Mouse (Mus musculus) ES-Bruce4 (cell line): ENCODE measurements around the gene Sipa1l1. TPM values are rescaled to one million over a fixed set of nuclear protein-coding genes. Genes with fewer than 3 reads are reported as not detected.

Experiments
- H3K27ac ChIP-seq: 2 replicates; pipeline ENCODE4 v1.5.1; 2012; ENCODE audit warnings: low read length, inconsistent platforms; ENCODE audit not compliant: insufficient read depth
- H3K27me3 ChIP-seq: 2 replicates; pipeline ENCODE4 v1.6.1; 2012; ENCODE audit warnings: mild to moderate bottlenecking, low read length, inconsistent platforms; ENCODE audit not compliant: control insufficient read depth, poor library complexity, insufficient read depth, severe bottlenecking
- H3K36me3 ChIP-seq: 2 replicates; pipeline ENCODE4 v1.6.1; 2012; ENCODE audit warnings: inconsistent platforms, mild to moderate bottlenecking, low read length, moderate library complexity; ENCODE audit not compliant: control insufficient read depth, poor library complexity, insufficient read depth, severe bottlenecking
- H3K4me1 ChIP-seq: one replicate; pipeline ENCODE4 v1.8.1; 2011; ENCODE audit warnings: low read length; ENCODE audit not compliant: control insufficient read depth, insufficient read depth
- H3K4me3 ChIP-seq: 2 replicates; pipeline ENCODE4 v1.5.1; 2011; ENCODE audit warnings: low read depth, mild to moderate bottlenecking, low read length
- H3K9ac ChIP-seq: 2 replicates; pipeline ENCODE4 v1.6.1; 2012; ENCODE audit warnings: low read depth, mild to moderate bottlenecking, inconsistent platforms; ENCODE audit not compliant: poor library complexity, severe bottlenecking
- H3K9me3 ChIP-seq: replicated peaks from 2 replicates; pipeline ENCODE4 v1.6.1; 2012; ENCODE audit warnings: mild to moderate bottlenecking, low read length, inconsistent platforms; ENCODE audit not compliant: control insufficient read depth, poor library complexity, insufficient read depth, severe bottlenecking
- CTCF ChIP-seq: IDR thresholded peaks from one replicate; pipeline ENCODE4 v1.8.1; 2011; ENCODE audit warnings: low read depth, low read length
- EP300 ChIP-seq: IDR thresholded peaks from 2 replicates; pipeline ENCODE4 v1.6.1; 2011; ENCODE audit warnings: low read depth, low read length; ENCODE audit not compliant: insufficient read depth
- POLR2A ChIP-seq: IDR thresholded peaks from one replicate; pipeline ENCODE4 v1.8.1; 2011; ENCODE audit warnings: low read length; ENCODE audit not compliant: insufficient read depth
- polyA plus RNA-seq: library from polyadenylated mRNA; stranded (reverse); fragments of >200 nt; gene quantifications from 2 replicates; pipeline ENCODE4 v1.2.4, GENCODE M21; 2011; ENCODE audit warnings: low read depth; ENCODE audit not compliant: missing spikeins, insufficient read depth, insufficient read length

The Sipa1l1 gene
- polyA plus RNA-seq, 1 experiment = 44.9 TPM

- Histone ChIP-seq H3K4me3 (no peak overlapping the region), H3K27me3 (no peaks in the 10 kb centered on the region), H3K9ac (no peak overlapping the region), H3K9me3 (no peaks in the 10 kb centered on the region), H3K36me3 (no peaks in the 10 kb centered on the region), H3K4me1 (no peaks in the 10 kb centered on the region), H3K27ac (no peak overlapping the region)
- TF ChIP-seq EP300 (no peak), CTCF (no peak), POLR2A (no peak)
These were observed 326.8 kb downstream of the Sipa1l1 start for GRCm38 (mm10) chr12:82495936-82496335.

GRCm38 (mm10) chr12:82497866-82498631 is 328.9 kb downstream of the Sipa1l1 start:
- Histone ChIP-seq H3K27ac (no peak overlapping the region), H3K27me3 (no peaks in the 10 kb centered on the region), H3K9ac (no peak overlapping the region), H3K9me3 (no peaks in the 10 kb centered on the region), H3K36me3 (no peaks in the 10 kb centered on the region), H3K4me3 (no peak overlapping the region), H3K4me1 (no peaks in the 10 kb centered on the region)
- TF ChIP-seq POLR2A (no peak), CTCF (peak; percentile 46), EP300 (no peak)

- Histone ChIP-seq H3K27ac (no peak overlapping the region), H3K9me3 (no peaks in the 10 kb centered on the region), H3K9ac (no peak overlapping the region), H3K36me3 (no peaks in the 10 kb centered on the region), H3K4me3 (no peak overlapping the region), H3K4me1 (no peaks in the 10 kb centered on the region), H3K27me3 (no peaks in the 10 kb centered on the region)
- no peak for TF ChIP-seq CTCF
- TF ChIP-seq EP300 = no peak
- TF ChIP-seq POLR2A = no peak
These were observed 329.6 kb downstream of the Sipa1l1 start for GRCm38 (mm10) chr12:82498701-82499100.

- no peak overlapping the region for H3K4me3 ChIP-seq
- H3K36me3 ChIP-seq = no peaks in the 10 kb centered on the region
- no peak for TF ChIP-seq CTCF
- no peak overlapping the region for H3K9ac ChIP-seq
- no peaks in the 10 kb centered on the region for H3K4me1 ChIP-seq
- H3K27ac ChIP-seq = no peak overlapping the region
- no peaks in the 10 kb centered on the region for H3K27me3 ChIP-seq
- no peaks in the 10 kb centered on the region for H3K9me3 ChIP-seq
These were observed 330.6 kb downstream of the Sipa1l1 start for GRCm38 (mm10) chr12:82499731-82500130.
